Mouse (Mus musculus) heart, adult 2 months (tissue): ENCODE data around the gene Smim27.

Experiments used
- CTCF ChIP-seq: fragments of 200-600 bp; IDR thresholded peaks from 2 replicates; pipeline ENCODE4 v1.8.1; 2022; ENCODE audit warnings: antibody characterized with exemption, mild to moderate bottlenecking, moderate library complexity
- EP300 ChIP-seq: fragments of 200-500 bp; IDR thresholded peaks from 2 replicates; pipeline ENCODE4 v1.6.1; 2011; ENCODE audit warnings: low read depth, low read length, control low read depth; ENCODE audit not compliant: insufficient read depth
- POLR2A ChIP-seq: fragments of 200-500 bp; IDR thresholded peaks from 2 replicates; pipeline ENCODE4 v1.6.1; 2011; ENCODE audit warnings: mild to moderate bottlenecking, low read depth, low read length, control low read depth; ENCODE audit not compliant: insufficient read depth

DNA sequence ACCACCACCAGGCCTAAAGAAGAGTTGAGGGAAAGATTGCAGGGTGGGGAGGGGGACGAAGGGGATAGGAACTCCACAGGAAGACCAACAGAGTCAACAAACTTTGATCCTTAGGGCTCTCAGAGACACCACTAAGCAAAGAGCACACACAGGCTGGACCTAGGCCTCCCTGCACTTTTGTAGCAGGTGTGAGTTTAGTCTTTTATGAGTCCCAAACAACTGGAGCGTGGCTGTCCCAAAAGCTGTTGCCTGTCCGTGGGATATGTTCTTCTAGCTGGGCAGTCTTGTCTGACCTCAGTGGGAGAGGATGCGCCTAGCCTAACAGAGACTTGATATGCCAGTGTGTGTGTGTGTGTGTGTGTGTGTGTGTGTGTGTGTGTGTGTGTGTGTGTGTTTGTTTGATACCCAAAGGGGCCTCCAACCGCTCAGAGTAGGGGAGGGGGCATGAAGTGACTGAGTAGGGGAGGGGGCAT is 29.1 kb upstream of the Smim27 start:
- no peak for TF ChIP-seq EP300
- TF ChIP-seq CTCF: no peak
- no peak for TF ChIP-seq POLR2A
